Mouse (Mus musculus) myocyte (in vitro differentiated cells): ENCODE results near the gene Slc35b3. TPM values are rescaled to one million over a fixed set of nuclear protein-coding genes. Genes with fewer than 3 reads are reported as not detected.

Source experiments
- H3K27me3 ChIP-seq: one replicate; pipeline ENCODE4 v1.6.1; 2011; ENCODE audit not compliant: control insufficient read depth, insufficient read depth, insufficient read length
- H3K36me3 ChIP-seq: one replicate; pipeline ENCODE4 v1.6.1; 2011; ENCODE audit not compliant: control insufficient read depth, insufficient read depth
- H3K4me2 ChIP-seq: one replicate; pipeline ENCODE4 v1.6.1; 2011; ENCODE audit warnings: low read depth, control low read depth
- H3K4me3 ChIP-seq: one replicate; pipeline ENCODE4 v1.5.1; 2011; ENCODE audit warnings: mild to moderate bottlenecking, control low read depth, moderate library complexity
- H3K79me2 ChIP-seq: one replicate; pipeline ENCODE4 v1.6.1; 2011; ENCODE audit not compliant: control insufficient read depth, insufficient read depth
- H3ac ChIP-seq: one replicate; pipeline ENCODE4 v1.6.1; 2011; ENCODE audit not compliant: control insufficient read depth, insufficient read length
- CEBPB ChIP-seq: IDR thresholded peaks from 2 replicates; pipeline ENCODE4 v1.6.1; 2011; ENCODE audit warnings: mild to moderate bottlenecking, moderate library complexity; ENCODE audit not compliant: poor library complexity, insufficient read depth, severe bottlenecking
- E2F4 ChIP-seq: IDR thresholded peaks from one replicate; pipeline ENCODE4 v1.6.1; 2011; ENCODE audit warnings: mild to moderate bottlenecking, control low read depth, moderate library complexity; ENCODE audit not compliant: insufficient read depth
- MAX ChIP-seq: IDR thresholded peaks from one replicate; pipeline ENCODE4 v1.6.1; 2011; ENCODE audit warnings: low read depth, mild to moderate bottlenecking, control low read depth
- MYOD1 ChIP-seq, 3 experiments: IDR thresholded peaks; one replicate each; pipeline ENCODE4 v1.6.1; 2011; ENCODE audit warnings: control low read depth in 2 of 3, low read depth in 2 of 3, mild to moderate bottlenecking in 2 of 3, moderate library complexity in 1 of 3; ENCODE audit not compliant: insufficient read length in 2 of 3, control insufficient read depth in 1 of 3
- MYOG ChIP-seq, 3 experiments: IDR thresholded peaks; one replicate each; pipeline ENCODE4 v1.6.1; 2011; ENCODE audit warnings: control low read depth in 2 of 3, low read depth in 2 of 3, mild to moderate bottlenecking in 2 of 3; ENCODE audit not compliant: insufficient read length in 2 of 3, control insufficient read depth in 1 of 3, insufficient read depth in 1 of 3
- POLR2A ChIP-seq: IDR thresholded peaks from one replicate; pipeline ENCODE4 v1.6.1; 2011; ENCODE audit warnings: low read depth, mild to moderate bottlenecking, control low read depth, moderate library complexity; ENCODE audit not compliant: insufficient read length
- POLR2AphosphoS2 ChIP-seq: IDR thresholded peaks from one replicate; pipeline ENCODE4 v1.6.1; 2011; ENCODE audit warnings: low read depth, control low read depth; ENCODE audit not compliant: insufficient read length
- REST ChIP-seq: IDR thresholded peaks from one replicate; pipeline ENCODE4 v1.6.1; 2011; ENCODE audit warnings: mild to moderate bottlenecking, control low read depth, moderate library complexity; ENCODE audit not compliant: insufficient read depth, insufficient read length
- SRF ChIP-seq: IDR thresholded peaks from one replicate; pipeline ENCODE4 v1.6.1; 2011; ENCODE audit warnings: low read depth; ENCODE audit not compliant: control insufficient read depth, insufficient read length
- TCF12 ChIP-seq: IDR thresholded peaks from one replicate; pipeline ENCODE4 v1.6.1; 2011; ENCODE audit warnings: mild to moderate bottlenecking, control low read depth; ENCODE audit not compliant: poor library complexity, insufficient read depth, severe bottlenecking
- TCF3 ChIP-seq: IDR thresholded peaks from one replicate; pipeline ENCODE4 v1.6.1; 2011; ENCODE audit warnings: low read depth, control low read depth; ENCODE audit not compliant: insufficient read length
- USF1 ChIP-seq: IDR thresholded peaks from one replicate; pipeline ENCODE4 v1.6.1; 2011; ENCODE audit warnings: low read depth, mild to moderate bottlenecking, control low read depth, moderate library complexity
- polyA plus RNA-seq: library from polyadenylated mRNA; unstranded; fragments of >200 nt; fragmentation: generic; extraction: Trizol; gene quantifications from one replicate; pipeline ENCODE4 v1.2.1, GENCODE M21; 2012; ENCODE audit warnings: missing spikeins

Slc35b3 gene
- polyA plus RNA-seq, 1 experiment, result 10.1 TPM

GRCm38 (mm10) chr13:38962771-38963170 is 2.1 kb upstream of the Slc35b3 start:
- Histone ChIP-seq H3K4me3 (no peak overlapping the region), H3K4me2 (no peak overlapping the region), H3ac (no peak overlapping the region), H3K79me2 (peaks cover 23% of the 10 kb centered on the region), H3K27me3 (no peaks in the 10 kb centered on the region), H3K36me3 (no peaks in the 10 kb centered on the region)
- TF ChIP-seq POLR2A (no peak), MYOD1 (IDR thresholded peaks at IDR 0.05; ENCODE audit: control insufficient read depth in 1 of 3, insufficient read length in 2 of 3, low read depth in 2 of 3) (no peak), CEBPB (no peak), MYOG (IDR thresholded peaks at IDR 0.05; ENCODE audit: control insufficient read depth in 1 of 3, insufficient read depth in 1 of 3, insufficient read length in 2 of 3, low read depth in 2 of 3) (no peak), USF1 (no peak), E2F4 (no peak), TCF12 (no peak), TCF3 (no peak), REST (no peak), POLR2AphosphoS2 (no peak), SRF (no peak), MAX (no peak)

- Histone ChIP-seq H3K4me3 (no peak overlapping the region), H3K4me2 (no peak overlapping the region)
Measured at GRCm38 (mm10) chr13:38958037-38958436, 2.6 kb downstream of the Slc35b3 start.

GRCm38 (mm10) chr13:38946296-38947012 is 14.2 kb downstream of the Slc35b3 start:
- Histone ChIP-seq H3K4me3 (no peak overlapping the region), H3K27me3 (no peaks in the 10 kb centered on the region), H3K4me2 (no peak overlapping the region), H3ac (no peak overlapping the region), H3K36me3 (peaks cover 38% of the 10 kb centered on the region), H3K79me2 (no peaks in the 10 kb centered on the region)
- TF ChIP-seq REST (no peak), MAX (no peak), TCF3 (no peak), TCF12 (no peak), MYOD1 (IDR thresholded peaks at IDR 0.05; ENCODE audit: control insufficient read depth in 1 of 3, insufficient read length in 2 of 3, low read depth in 2 of 3) (no peak), SRF (no peak), CEBPB (no peak), E2F4 (no peak), POLR2AphosphoS2 (no peak), USF1 (no peak), POLR2A (no peak), MYOG (IDR thresholded peaks at IDR 0.05; ENCODE audit: control insufficient read depth in 1 of 3, insufficient read depth in 1 of 3, insufficient read length in 2 of 3, low read depth in 2 of 3) (no peak)

More at GRCm38 (mm10) chr13:38958037-38958436, 2.6 kb downstream of the Slc35b3 start:
- Histone ChIP-seq H3ac (no peak overlapping the region), H3K79me2 (peaks cover 37% of the 10 kb centered on the region), H3K36me3 (peaks cover 19% of the 10 kb centered on the region), H3K27me3 (no peaks in the 10 kb centered on the region)
- no peak for TF ChIP-seq MYOD1 (IDR thresholded peaks at IDR 0.05; ENCODE audit: control insufficient read depth in 1 of 3, insufficient read length in 2 of 3, low read depth in 2 of 3)
- no peak for TF ChIP-seq MYOG (IDR thresholded peaks at IDR 0.05; ENCODE audit: control insufficient read depth in 1 of 3, insufficient read depth in 1 of 3, insufficient read length in 2 of 3, low read depth in 2 of 3)
- no peak for TF ChIP-seq POLR2A
- TF ChIP-seq REST, result no peak
- no peak for TF ChIP-seq USF1
- no peak for TF ChIP-seq TCF3
- no peak for TF ChIP-seq E2F4
- TF ChIP-seq TCF12, result no peak
- no peak for TF ChIP-seq POLR2AphosphoS2

- peaks cover 38% of the 10 kb centered on the region for H3K36me3 ChIP-seq
- H3K4me3 ChIP-seq, result no peak overlapping the region
- no peaks in the 10 kb centered on the region for H3K27me3 ChIP-seq
- TF ChIP-seq MYOG (IDR thresholded peaks at IDR 0.05; ENCODE audit: control insufficient read depth in 1 of 3, insufficient read depth in 1 of 3, insufficient read length in 2 of 3, low read depth in 2 of 3), result no peak
- no peak for TF ChIP-seq MYOD1 (IDR thresholded peaks at IDR 0.05; ENCODE audit: control insufficient read depth in 1 of 3, insufficient read length in 2 of 3, low read depth in 2 of 3)
- TF ChIP-seq CEBPB, result no peak
- TF ChIP-seq TCF3, result no peak
- no peak for TF ChIP-seq POLR2AphosphoS2
- no peak for TF ChIP-seq USF1
- TF ChIP-seq TCF12, result no peak
- no peak for TF ChIP-seq MAX
- TF ChIP-seq REST, result no peak
- TF ChIP-seq SRF, result no peak
- no peak for TF ChIP-seq E2F4
- no peak for TF ChIP-seq POLR2A
- no peak overlapping the region for H3ac ChIP-seq
- no peak overlapping the region for H3K4me2 ChIP-seq
- H3K79me2 ChIP-seq, result no peaks in the 10 kb centered on the region
Measured at GRCm38 (mm10) chr13:38945767-38946166, 14.9 kb downstream of the Slc35b3 start.
